Mouse (Mus musculus) CD4-positive, CD25-positive, alpha-beta regulatory T cell, adult 2 months (primary cell): ENCODE measurements around the gene Apom.

Experiments
- DNase-seq: peaks from one replicate; pipeline ENCODE4 v3.0.0-alpha.2; 2012; ENCODE audit warnings: low read depth, low spot score

The Apom gene

GRCm38 (mm10) chr17:35131500-35132173, at the start of gene Apom:
Gene Apom, minus strand, starts transcription at chr17:35132050.
- no peak for DNase-seq

GRCm38 (mm10) chr17:35180093-35180492, 48.2 kb upstream of the Apom start:
- no peak for DNase-seq

GRCm38 (mm10) chr17:35178528-35178927, 46.7 kb upstream of the Apom start:
- peak; percentile 88 for DNase-seq

- DNase-seq: no peak
Measured at GRCm38 (mm10) chr17:35175968-35176367, 44.1 kb upstream of the Apom start, which contains the start of gene Aif1. Gene Aif1, minus strand, starts transcription at chr17:35176068.

- no peak for DNase-seq
Measured at GRCm38 (mm10) chr17:35175382-35175781, 43.5 kb upstream of the Apom start.

GRCm38 (mm10) chr17:35174201-35174977, 42.5 kb upstream of the Apom start:
- peak; percentile 63 for DNase-seq

GRCm38 (mm10) chr17:35173329-35173728, 41.5 kb upstream of the Apom start:
- DNase-seq: peak; percentile 67

- DNase-seq: peak; percentile 78
Measured at GRCm38 (mm10) chr17:35172445-35173234, 40.8 kb upstream of the Apom start.

- peak; percentile 89 for DNase-seq
Measured at GRCm38 (mm10) chr17:35168541-35169207, 36.8 kb upstream of the Apom start.

- no peak for DNase-seq
Measured at GRCm38 (mm10) chr17:35167794-35168193, 35.9 kb upstream of the Apom start.

- peak; percentile 93 for DNase-seq
Measured at GRCm38 (mm10) chr17:35166352-35167035, 34.6 kb upstream of the Apom start.

GRCm38 (mm10) chr17:35165451-35166155, 33.8 kb upstream of the Apom start:
- DNase-seq: peak; percentile 25

- DNase-seq: peak; percentile 99
Measured at GRCm38 (mm10) chr17:35164568-35165450, 33.0 kb upstream of the Apom start, which contains the start of gene Prrc2a. Gene Prrc2a, minus strand, starts transcription at chr17:35164897.

- no peak for DNase-seq
Measured at GRCm38 (mm10) chr17:35164218-35164567, 32.3 kb upstream of the Apom start.

GRCm38 (mm10) chr17:35163326-35164081, 31.7 kb upstream of the Apom start:
- peak; percentile 26 for DNase-seq

- no peak for DNase-seq
Measured at GRCm38 (mm10) chr17:35162730-35163129, 30.9 kb upstream of the Apom start.

- DNase-seq: no peak
Measured at GRCm38 (mm10) chr17:35162121-35162520, 30.3 kb upstream of the Apom start.

- no peak for DNase-seq
Measured at GRCm38 (mm10) chr17:35161421-35161820, 29.6 kb upstream of the Apom start.

GRCm38 (mm10) chr17:35159638-35160037, 27.8 kb upstream of the Apom start:
- DNase-seq: no peak
